Mouse (Mus musculus) erythroblast, adult 5-6 weeks (primary cell): Measurements from ENCODE around the gene Med11. TPM values are rescaled to one million over a fixed set of nuclear protein-coding genes. Genes with fewer than 3 reads are reported as not detected.
"Not testable (repeated sequence)": the region's sequence is repeated elsewhere in the genome, so short reads cannot be mapped to it uniquely, and the experiment has no call there.

Experiments
- ATAC-seq: replicated peaks from 2 replicates; pipeline ENCODE4 v1.8.0; 2016; ENCODE audit warnings: moderate number of reproducible peaks, mild to moderate bottlenecking, moderate TSS enrichment, inconsistent platforms; ENCODE audit not compliant: poor library complexity, low FRiP score, severe bottlenecking
- total RNA-seq, 2 experiments: library from RNA; stranded (forward) in 1 of 2; stranded (reverse) in 1 of 2; fragments of 150-400 nt in 1 of 2; fragments of 200-764, 138-1000 nt in 1 of 2; gene quantifications; 2 replicates each; pipeline versions ENCODE4 v1.2.3 to v1.2.4; 2015 to 2017; ENCODE audit warnings: low replicate concordance in 2 of 2

Gene Med11
- total RNA-seq, 2 experiments from 2014 or later, result 6.2 to 11.5 TPM

- ATAC-seq, result no peak
Measured at GRCm38 (mm10) chr11:70444667-70445066, 7.1 kb upstream of the Med11 start.

- no peak for ATAC-seq
Measured at GRCm38 (mm10) chr11:70446756-70447155, 5.0 kb upstream of the Med11 start.

GRCm38 (mm10) chr11:70447373-70447772, 4.3 kb upstream of the Med11 start:
- ATAC-seq, result no peak

- no peak for ATAC-seq
Measured at GRCm38 (mm10) chr11:70450926-70451325, 793 bp upstream of the Med11 start.

GRCm38 (mm10) chr11:70453261-70454044, 1.7 kb downstream of the Med11 start:
- ATAC-seq, result no peak

- no peak for ATAC-seq
Measured at GRCm38 (mm10) chr11:70458688-70459600, 7.2 kb downstream of the Med11 start, which contains the start of gene Zmynd15. Gene Zmynd15 (plus strand): TSS chr11:70459433.

GRCm38 (mm10) chr11:70459601-70460101, 7.9 kb downstream of the Med11 start, which contains the start of gene Cxcl16:
Gene Cxcl16 (minus strand): TSS chr11:70459984.
- no peak for ATAC-seq

- no peak for ATAC-seq
Measured at GRCm38 (mm10) chr11:70463970-70464369, 12.3 kb downstream of the Med11 start.

- ATAC-seq, result no peak
Measured at GRCm38 (mm10) chr11:70465211-70465610, 13.5 kb downstream of the Med11 start.

- no peak for ATAC-seq
Measured at GRCm38 (mm10) chr11:70465824-70466223, 14.1 kb downstream of the Med11 start.

- ATAC-seq, result no peak
Measured at GRCm38 (mm10) chr11:70467902-70468619, 16.3 kb downstream of the Med11 start.

- no peak for ATAC-seq
Measured at GRCm38 (mm10) chr11:70469764-70470163, 18.0 kb downstream of the Med11 start.

- ATAC-seq, result no peak
Measured at GRCm38 (mm10) chr11:70472716-70473115, 21.0 kb downstream of the Med11 start.

- not testable (repeated sequence) for ATAC-seq
Measured at GRCm38 (mm10) chr11:70473291-70473690, 21.6 kb downstream of the Med11 start.

- ATAC-seq, result no peak
Measured at GRCm38 (mm10) chr11:70474872-70475534, 23.3 kb downstream of the Med11 start.

- no peak for ATAC-seq
Measured at GRCm38 (mm10) chr11:70485498-70485897, 33.8 kb downstream of the Med11 start.

GRCm38 (mm10) chr11:70487816-70488215, 36.1 kb downstream of the Med11 start:
- no peak for ATAC-seq

GRCm38 (mm10) chr11:70489138-70489537, 37.4 kb downstream of the Med11 start:
- no peak for ATAC-seq

- no peak for ATAC-seq
Measured at GRCm38 (mm10) chr11:70489684-70490083, 38.0 kb downstream of the Med11 start.
